Mouse (Mus musculus): ENCODE results near the gene Aatf. TPM values are rescaled to one million over a fixed set of nuclear protein-coding genes. Genes with fewer than 3 reads are reported as not detected.

Gene Aatf
- polyA plus RNA-seq, 1 experiment from 2014 or later = 53.2 TPM

DNA sequence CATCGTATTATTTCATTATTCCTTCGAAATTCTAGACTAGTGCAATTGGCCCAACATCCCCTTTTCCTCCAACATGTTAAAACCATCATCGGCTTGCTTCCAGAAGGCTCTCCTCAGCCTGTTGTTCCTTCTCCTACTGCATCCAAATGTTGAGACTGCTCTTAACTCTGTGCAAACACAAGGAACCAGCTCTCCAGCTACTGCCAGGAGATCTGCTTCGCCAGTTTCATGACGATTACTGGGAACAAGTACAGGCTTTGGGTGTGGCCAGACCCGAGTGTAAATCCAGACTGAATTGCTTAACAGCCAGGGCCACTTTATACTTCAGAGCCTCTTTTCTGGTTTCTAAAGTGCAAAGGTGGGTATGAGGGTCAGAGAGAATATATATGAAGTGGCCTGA is 124.0 kb downstream of the Aatf start:
- WGBS = 84% methylated on average over 6 of the region's 6 CpGs
- no peak overlapping the region for H3K4me2 ChIP-seq (replicated peaks)
- H3K9me3 ChIP-seq (replicated peaks) = no peaks in the 10 kb centered on the region
- H3K27me3 ChIP-seq = no peaks in the 10 kb centered on the region
- H3K9ac ChIP-seq = no peak overlapping the region
- ATAC-seq (ENCODE audit: low FRiP score) = no peak
- no peak overlapping the region for H3K27ac ChIP-seq
- H3K4me3 ChIP-seq = no peak overlapping the region
- H3K4me1 ChIP-seq = peaks cover 9% of the 10 kb centered on the region; the same call in 1 of the 2 replicates
- peaks cover 31% of the 10 kb centered on the region for H3K36me3 ChIP-seq

DNA sequence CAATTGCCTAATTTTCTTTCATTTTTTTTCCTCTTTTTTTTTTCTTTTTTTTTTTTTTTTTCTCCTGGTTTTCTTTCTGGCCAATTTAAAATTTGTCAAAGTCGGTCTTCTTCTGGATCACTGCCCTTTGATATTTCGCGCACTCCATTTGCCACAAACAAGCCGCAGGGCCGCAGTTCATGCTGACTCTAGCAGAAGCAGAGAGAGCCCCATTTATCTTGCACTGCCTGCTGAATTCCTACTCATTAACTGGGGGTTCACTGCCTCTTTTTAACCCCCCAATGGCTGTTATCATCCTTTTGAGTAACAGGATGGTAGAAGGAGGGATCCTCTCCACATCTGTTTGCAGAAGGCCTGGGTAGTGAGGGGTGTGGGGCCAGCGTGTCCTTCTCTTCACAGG is 129.4 kb downstream of the Aatf start:
- Histone ChIP-seq H3K9me3 (replicated peaks) (no peaks in the 10 kb centered on the region), H3K4me2 (replicated peaks) (no peak overlapping the region), H3K4me3 (no peak overlapping the region), H3K27me3 (no peaks in the 10 kb centered on the region), H3K27ac (peak overlapping the region; percentile 67), H3K4me1 (peaks cover 20% of the 10 kb centered on the region), H3K9ac (no peak overlapping the region), H3K36me3 (no peaks in the 10 kb centered on the region)
- WGBS = 39% methylated on average over 6 of the region's 6 CpGs
- no peak for ATAC-seq (ENCODE audit: low FRiP score)

DNA sequence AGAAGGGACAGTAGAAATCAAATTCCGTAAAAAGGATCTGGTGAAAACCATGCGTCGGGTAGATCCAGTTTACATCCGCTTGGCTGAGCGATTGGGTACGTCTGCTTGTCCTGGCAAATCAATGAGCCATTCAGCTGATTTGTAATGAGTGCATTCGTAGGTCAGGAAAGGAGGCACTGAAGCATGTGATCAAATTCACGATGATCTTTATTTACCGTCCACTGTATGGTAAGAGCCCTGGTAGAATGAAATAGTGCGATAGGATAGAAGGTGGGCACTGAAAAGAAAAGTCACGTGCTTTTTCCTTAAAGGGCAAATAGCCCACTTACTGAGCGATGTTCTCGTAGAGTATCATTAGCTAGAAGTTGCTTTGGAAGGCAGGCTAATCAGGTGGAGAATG is 130.9 kb downstream of the Aatf start:
- peak; percentile 73 for ATAC-seq (ENCODE audit: low FRiP score)
- Histone ChIP-seq H3K27ac (peak overlapping the region; percentile 50; the same call in 1 of the 2 replicates), H3K9ac (no peak overlapping the region), H3K4me1 (peaks cover 18% of the 10 kb centered on the region), H3K4me2 (replicated peaks) (no peak overlapping the region), H3K9me3 (replicated peaks) (no peaks in the 10 kb centered on the region), H3K27me3 (no peaks in the 10 kb centered on the region), H3K4me3 (no peak overlapping the region), H3K36me3 (no peaks in the 10 kb centered on the region)
- WGBS = 36% methylated on average over 13 of the region's 13 CpGs

DNA sequence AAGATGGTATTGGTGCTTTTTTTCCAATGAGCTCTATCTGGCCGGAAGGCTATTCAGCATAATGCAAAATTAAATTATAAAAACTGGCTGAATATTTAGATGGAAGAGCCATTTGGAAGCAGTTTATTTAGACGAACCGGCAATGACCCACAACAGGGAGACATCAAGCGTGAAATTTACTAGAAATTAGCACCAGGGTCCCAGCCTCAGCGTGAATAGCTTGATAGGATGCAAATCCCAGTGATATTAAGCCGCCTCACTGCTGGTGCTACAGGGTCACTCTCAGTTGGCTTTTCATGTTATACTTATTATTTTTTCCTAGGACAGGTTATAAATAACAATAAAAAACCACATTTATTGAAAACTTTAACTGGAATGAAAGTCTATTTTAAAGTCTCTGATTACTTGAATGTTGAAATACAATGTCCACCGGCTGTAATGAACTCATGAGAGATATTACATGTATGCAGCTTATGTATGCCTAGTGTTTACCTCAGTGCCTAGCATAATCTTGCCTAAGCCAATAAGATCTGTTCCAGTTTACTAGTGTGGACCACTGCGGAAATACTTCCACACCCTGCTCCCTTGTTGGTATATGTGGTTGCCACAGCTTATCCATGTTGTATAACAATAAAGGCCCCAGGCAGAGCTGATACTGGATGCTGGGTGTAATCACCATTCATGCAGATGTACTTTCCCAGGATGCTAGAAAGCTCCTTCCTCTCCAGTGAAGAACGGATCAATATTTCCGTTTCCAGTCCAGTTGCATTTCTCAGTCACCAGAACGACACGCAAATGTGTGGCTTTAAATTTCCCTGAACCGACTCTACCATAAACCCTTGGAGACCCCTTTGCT is 136.6 kb downstream of the Aatf start:
- WGBS = 59% methylated on average over 13 of the region's 13 CpGs
- H3K9ac ChIP-seq = no peak overlapping the region
- no peaks in the 10 kb centered on the region for H3K27me3 ChIP-seq
- peak; percentile 81 for ATAC-seq (ENCODE audit: low FRiP score)
- H3K36me3 ChIP-seq = peaks cover 14% of the 10 kb centered on the region; the same call in 1 of the 2 replicates
- no peaks in the 10 kb centered on the region for H3K9me3 ChIP-seq (replicated peaks)
- H3K4me3 ChIP-seq = no peak overlapping the region
- H3K4me2 ChIP-seq (replicated peaks) = no peak overlapping the region
- H3K27ac ChIP-seq = peak overlapping the region; percentile 67
- H3K4me1 ChIP-seq = peaks cover 9% of the 10 kb centered on the region

DNA sequence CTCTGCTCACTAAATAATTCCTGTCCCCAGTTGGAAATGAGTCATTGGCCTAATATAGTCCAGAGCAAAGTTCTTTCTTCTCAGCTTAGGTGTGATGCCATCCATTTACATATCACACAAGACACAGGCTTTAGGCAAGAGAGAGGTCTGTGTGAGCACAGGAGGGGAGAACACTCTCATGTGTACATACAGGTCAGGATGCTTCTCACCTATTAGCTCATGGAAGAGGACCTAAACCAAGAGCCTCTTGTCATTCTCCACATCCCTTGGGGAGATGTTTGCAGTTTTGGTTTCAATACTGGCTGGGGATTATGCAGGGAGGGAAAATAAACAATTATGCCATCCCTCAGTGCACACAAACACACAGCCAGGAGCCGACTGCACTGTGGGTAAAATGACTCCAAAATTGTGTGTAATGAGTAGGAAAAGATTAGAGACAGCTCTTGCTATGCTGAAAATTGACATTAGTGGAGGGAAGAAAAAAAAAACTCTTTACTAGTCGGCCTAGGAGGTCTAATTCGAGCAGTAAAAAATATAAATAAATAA is 137.3 kb downstream of the Aatf start:
- H3K9ac ChIP-seq = no peak overlapping the region
- no peak overlapping the region for H3K4me2 ChIP-seq (replicated peaks)
- no peaks in the 10 kb centered on the region for H3K9me3 ChIP-seq (replicated peaks)
- ATAC-seq (ENCODE audit: low FRiP score) = peak; percentile 58; the same call in 1 of the 2 replicates
- peak overlapping the region; percentile 67 for H3K27ac ChIP-seq
- peaks cover 9% of the 10 kb centered on the region for H3K4me1 ChIP-seq
- H3K4me3 ChIP-seq = no peak overlapping the region
- WGBS = 43% methylated on average over 3 of the region's 3 CpGs
- H3K36me3 ChIP-seq = peaks cover 14% of the 10 kb centered on the region; the same call in 1 of the 2 replicates
- no peaks in the 10 kb centered on the region for H3K27me3 ChIP-seq

DNA sequence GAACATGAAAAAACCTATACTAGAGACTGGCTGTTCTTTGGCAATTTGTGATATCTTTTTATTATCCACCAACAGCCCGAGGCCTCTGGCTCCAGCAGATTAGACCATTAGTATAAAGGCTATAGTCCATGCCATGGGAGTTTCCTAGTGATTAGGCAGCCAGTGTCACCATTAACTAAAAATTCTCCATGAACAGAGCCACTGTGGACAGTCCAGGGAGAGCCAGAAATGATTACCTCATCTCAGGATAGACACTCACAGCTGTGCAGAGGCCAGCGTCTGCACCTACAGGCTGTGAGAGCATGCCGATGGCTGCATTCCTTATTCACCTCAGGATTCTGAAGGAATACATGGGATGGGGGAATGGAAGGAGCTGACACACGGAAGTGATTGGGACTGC is 140.2 kb downstream of the Aatf start:
- no peak for ATAC-seq (ENCODE audit: low FRiP score)
- peak overlapping the region; percentile 57 for H3K27ac ChIP-seq
- H3K4me2 ChIP-seq (replicated peaks) = no peak overlapping the region
- no peaks in the 10 kb centered on the region for H3K9me3 ChIP-seq (replicated peaks)
- no peaks in the 10 kb centered on the region for H3K27me3 ChIP-seq
- H3K4me1 ChIP-seq = peaks cover 9% of the 10 kb centered on the region
- H3K36me3 ChIP-seq = peaks cover 14% of the 10 kb centered on the region; the same call in 1 of the 2 replicates
- 81% methylated on average over 4 of the region's 4 CpGs for WGBS
- no peak overlapping the region for H3K4me3 ChIP-seq
- H3K9ac ChIP-seq = no peak overlapping the region

Other genes with a start within 250 kb of the Aatf start
- 65.0 and 68.8 TPM in 2 replicates for gene Lhx1, start 12.0 kb upstream of the Aatf start, polyA plus RNA-seq (2016; fragmentation: Nextera tagmentation; extraction: Ambion mirVana)

Measured in hindbrain, embryonic 12.5 days (tissue).